Mouse (Mus musculus) c-Kit-negative CD71-positive TER-119-positive erythroid progenitor cells, embryonic 14.5 days (primary cell): ENCODE data around the gene Crtac1.

Experiments
- DNase-seq: peaks from one replicate; pipeline ENCODE4 v3.0.0-alpha.2; 2013; ENCODE audit warnings: low read depth, low spot score

The Crtac1 gene

GRCm38 (mm10) chr19:42431485-42432190 is at the start of gene Crtac1:
TSS of gene Crtac1 (minus strand) at chr19:42431783.
- no peak for DNase-seq

- DNase-seq = no peak
These were observed 46.7 kb upstream of the Crtac1 start for GRCm38 (mm10) chr19:42478303-42478702.

GRCm38 (mm10) chr19:42477769-42478168 is 46.2 kb upstream of the Crtac1 start:
- no peak for DNase-seq

GRCm38 (mm10) chr19:42472831-42473230 is 41.2 kb upstream of the Crtac1 start:
- no peak for DNase-seq

GRCm38 (mm10) chr19:42471571-42471970 is 40.0 kb upstream of the Crtac1 start:
- no peak for DNase-seq

- DNase-seq = no peak
These were observed 30.3 kb upstream of the Crtac1 start for GRCm38 (mm10) chr19:42461851-42462250.

GRCm38 (mm10) chr19:42461353-42461752 is 29.8 kb upstream of the Crtac1 start:
- no peak for DNase-seq

- DNase-seq = no peak
These were observed 27.9 kb upstream of the Crtac1 start for GRCm38 (mm10) chr19:42459512-42459911.

GRCm38 (mm10) chr19:42454481-42455236 is 23.1 kb upstream of the Crtac1 start:
- DNase-seq = no peak

GRCm38 (mm10) chr19:42454006-42454405 is 22.4 kb upstream of the Crtac1 start:
- no peak for DNase-seq

- DNase-seq = no peak
These were observed 21.0 kb upstream of the Crtac1 start for GRCm38 (mm10) chr19:42452539-42452938.

GRCm38 (mm10) chr19:42448539-42448938 is 17.0 kb upstream of the Crtac1 start:
- no peak for DNase-seq

GRCm38 (mm10) chr19:42443887-42444409 is 12.4 kb upstream of the Crtac1 start:
- DNase-seq = peak; percentile 15

GRCm38 (mm10) chr19:42443266-42443665 is 11.7 kb upstream of the Crtac1 start:
- DNase-seq = no peak

GRCm38 (mm10) chr19:42442246-42443197 is 10.9 kb upstream of the Crtac1 start:
- no peak for DNase-seq

GRCm38 (mm10) chr19:42440089-42440488 is 8.5 kb upstream of the Crtac1 start:
- DNase-seq = no peak

GRCm38 (mm10) chr19:42439353-42439752 is 7.8 kb upstream of the Crtac1 start:
- no peak for DNase-seq

- DNase-seq = no peak
These were observed 4.0 kb upstream of the Crtac1 start for GRCm38 (mm10) chr19:42435621-42436020.

- no peak for DNase-seq
These were observed 1.2 kb upstream of the Crtac1 start for GRCm38 (mm10) chr19:42432761-42433160.

GRCm38 (mm10) chr19:42432191-42432590 is 608 bp upstream of the Crtac1 start:
- no peak for DNase-seq

GRCm38 (mm10) chr19:42430981-42431380 is 602 bp downstream of the Crtac1 start:
- no peak for DNase-seq

- DNase-seq = no peak
These were observed 2.2 kb downstream of the Crtac1 start for GRCm38 (mm10) chr19:42429410-42429809.
